Mouse (Mus musculus) small intestine, adult 10 weeks (tissue): ENCODE results near the gene Gje1. TPM values are rescaled to one million over a fixed set of nuclear protein-coding genes. Genes with fewer than 3 reads are reported as not detected.

Source experiments
- polyA plus RNA-seq: library from polyadenylated mRNA; stranded (reverse); fragments of 350-450 nt; fragmentation: Illumina TruSeq; extraction: RNeasy Lipid Tissue Mini Kit (QIAGEN cat#74804); gene quantifications from one replicate; pipeline ENCODE4 v1.2.3, GENCODE M21; 2014; ENCODE audit warnings: low replicate concordance

The Gje1 gene
- not detected for polyA plus RNA-seq

GRCm38 (mm10) chr10:14718114-14718513 lies at the start of gene Gje1:
Gje1 (minus strand) TSS chr10:14718214.

GRCm38 (mm10) chr10:14705072-14706066 lies 12.6 kb downstream of the Gje1 start, which contains the start of the genes Vta1 and Nmbr:
Vta1 (minus strand) TSS chr10:14705560.
Nmbr (plus strand) TSS chr10:14705591.

Other genes starting within 250 kb of the Gje1 start
- 4.3 TPM for gene Adgrg6, start 172.6 kb downstream of the Gje1 start, polyA plus RNA-seq
- 111 TPM for gene Vta1, start 12.7 kb downstream of the Gje1 start, polyA plus RNA-seq
- gene Nmbr, start 12.6 kb downstream of the Gje1 start, polyA plus RNA-seq = 0.33 TPM